Mouse (Mus musculus): ENCODE measurements at regions not wholly inside any gene's neighbourhood (a gene's known extent, or its start where the extent isn't known, plus 50 kb on each side); places are given as distances from the start of the nearest gene placed in this dataset.

DNA sequence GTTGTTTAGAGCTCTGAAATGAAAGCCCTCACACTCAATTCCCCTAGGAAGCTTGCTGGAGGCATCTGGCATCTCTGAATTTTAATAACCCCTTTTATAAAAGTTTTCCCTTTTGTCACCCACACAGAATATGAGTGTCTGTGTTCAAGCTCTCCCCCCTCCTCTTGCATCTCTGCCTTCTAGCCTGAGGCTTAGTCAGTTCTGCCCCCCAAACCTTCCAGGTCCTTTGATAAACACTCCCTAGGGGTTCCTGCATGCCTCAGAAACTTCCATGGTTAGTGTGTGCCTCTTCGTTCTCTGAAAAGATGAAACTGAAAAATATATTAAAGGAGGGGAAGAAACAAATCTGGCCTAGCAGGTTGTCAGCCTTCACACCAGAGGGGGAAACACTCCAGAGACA, 313.9 kb downstream of the Ice1 start:
- in situ Hi-C loops (cut with MboI; ENCODE audit: low pct_unique_long_range_greater_than_20kb in 1 of 2, low sequenced_read_pairs in 2 of 2, unreplicated experiment in 1 of 2) = no loop called here

DNA sequence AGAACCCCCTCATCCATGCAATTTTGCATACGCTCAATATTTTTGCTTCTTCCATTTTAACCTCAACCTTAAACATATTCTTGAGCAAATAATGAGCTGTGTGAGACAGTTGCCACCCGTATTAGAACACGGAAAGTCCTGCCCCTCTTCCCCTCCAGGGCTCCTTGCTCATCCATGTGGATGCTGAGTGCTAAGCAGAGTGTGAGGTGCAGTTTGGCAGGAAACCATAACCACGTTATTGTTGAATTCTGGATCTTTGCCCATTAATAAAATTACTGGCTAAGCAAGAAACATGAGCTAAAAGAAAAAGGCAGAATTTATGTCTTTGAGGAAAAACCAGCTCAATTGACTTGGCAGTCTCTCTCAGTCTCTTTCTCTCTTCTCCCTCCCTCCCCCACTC, 301.4 kb downstream of the Ice1 start:
- in situ Hi-C loops (cut with MboI; ENCODE audit: low pct_unique_long_range_greater_than_20kb in 1 of 2, low sequenced_read_pairs in 2 of 2, unreplicated experiment in 1 of 2) = no loop called here

DNA sequence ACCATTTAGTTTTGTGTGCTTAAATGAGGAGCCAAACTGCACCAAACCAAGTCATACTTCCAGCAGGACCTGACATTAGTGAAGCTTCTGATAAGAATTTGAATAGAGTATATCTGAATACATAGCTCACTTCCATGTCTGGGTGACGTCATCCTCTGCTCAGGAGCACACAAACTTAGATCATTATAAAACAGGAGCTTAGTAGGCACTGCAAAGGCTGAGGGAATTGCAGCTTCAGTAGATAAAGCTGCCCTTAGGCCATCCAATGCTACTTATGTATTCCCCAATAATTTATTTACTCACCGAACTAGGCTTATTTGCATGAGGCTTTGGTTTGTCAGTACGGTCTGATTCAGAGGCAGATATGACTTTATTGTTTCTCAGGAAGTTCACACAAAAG, 297.0 kb downstream of the Ice1 start:
- in situ Hi-C loops (cut with MboI; ENCODE audit: low pct_unique_long_range_greater_than_20kb in 1 of 2, low sequenced_read_pairs in 2 of 2, unreplicated experiment in 1 of 2) = no loop called here

- in situ Hi-C loops (cut with MboI; ENCODE audit: low pct_unique_long_range_greater_than_20kb in 1 of 2, low sequenced_read_pairs in 2 of 2, unreplicated experiment in 1 of 2) = no loop called here
These were observed 294.2 kb downstream of the Ice1 start for GRCm38 (mm10) chr13:70343191-70343734.

DNA sequence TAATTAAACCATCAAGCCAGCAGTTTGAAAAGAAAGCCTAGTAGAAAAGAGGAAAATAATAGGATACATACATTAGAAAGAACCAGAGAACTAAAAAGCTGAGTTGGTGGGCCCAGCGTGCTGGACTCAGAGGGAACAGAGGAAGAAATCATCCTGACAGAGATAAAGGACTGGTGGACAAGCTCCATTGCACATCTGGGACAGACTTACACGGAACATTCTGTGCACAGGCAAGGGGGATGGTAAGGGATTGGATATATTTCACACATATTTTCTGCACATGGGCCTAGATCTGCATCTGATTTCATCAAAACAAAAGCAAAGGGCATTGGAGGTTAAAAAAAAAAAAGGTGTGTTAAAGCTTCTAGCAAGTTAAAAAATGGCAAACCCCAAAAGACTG, 293.5 kb downstream of the Ice1 start:
- in situ Hi-C loops (cut with MboI; ENCODE audit: low pct_unique_long_range_greater_than_20kb in 1 of 2, low sequenced_read_pairs in 2 of 2, unreplicated experiment in 1 of 2) = no loop called here

DNA sequence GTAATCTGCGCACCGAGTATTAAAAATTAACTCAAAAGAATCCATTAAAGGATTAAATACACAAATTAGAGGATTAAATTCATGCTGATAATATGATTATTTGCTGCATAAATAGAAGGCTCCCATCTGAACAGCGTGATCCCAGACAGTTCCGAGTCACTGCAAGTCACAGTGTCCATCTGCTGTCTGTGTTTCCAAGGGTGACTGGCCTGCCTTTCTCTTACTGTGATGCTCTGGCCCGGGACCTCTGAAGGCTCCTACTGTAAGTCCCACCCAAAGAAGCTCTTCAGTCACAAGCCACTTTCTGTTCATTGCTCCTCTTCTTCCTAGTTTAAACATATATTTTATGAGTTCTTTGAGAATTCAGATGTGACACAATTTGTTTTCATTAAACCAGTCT, 293.1 kb downstream of the Ice1 start:
- in situ Hi-C loops (cut with MboI; ENCODE audit: low pct_unique_long_range_greater_than_20kb in 1 of 2, low sequenced_read_pairs in 2 of 2, unreplicated experiment in 1 of 2) = no loop called here

DNA sequence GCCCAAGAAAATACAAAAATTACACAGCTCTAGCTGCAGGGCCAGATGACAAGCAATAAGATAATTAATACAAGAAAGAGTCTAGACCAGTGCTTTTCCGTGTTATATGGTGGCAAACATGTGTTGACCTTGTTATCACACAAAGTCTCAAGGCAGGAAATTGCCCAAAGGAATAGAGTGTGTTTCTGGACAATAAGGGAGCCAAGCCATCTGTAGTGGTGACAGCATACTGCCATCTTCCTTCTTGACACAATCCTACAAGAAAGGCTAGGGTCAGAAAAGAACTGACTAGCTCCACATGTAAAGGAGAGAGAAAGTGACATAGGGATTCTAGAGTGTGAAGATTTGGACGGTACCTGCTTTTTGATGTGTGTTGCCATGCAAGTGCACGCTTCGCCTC, 289.0 kb downstream of the Ice1 start:
- in situ Hi-C loops (cut with MboI; ENCODE audit: low pct_unique_long_range_greater_than_20kb in 1 of 2, low sequenced_read_pairs in 2 of 2, unreplicated experiment in 1 of 2) = no loop called here

GRCm38 (mm10) chr13:70348965-70349364, 288.5 kb downstream of the Ice1 start:
- in situ Hi-C loops (cut with MboI; ENCODE audit: low pct_unique_long_range_greater_than_20kb in 1 of 2, low sequenced_read_pairs in 2 of 2, unreplicated experiment in 1 of 2) = no loop called here

GRCm38 (mm10) chr13:70369647-70370046, 267.8 kb downstream of the Ice1 start:
- in situ Hi-C loops (cut with MboI; ENCODE audit: low pct_unique_long_range_greater_than_20kb in 1 of 2, low sequenced_read_pairs in 2 of 2, unreplicated experiment in 1 of 2) = no loop called here

GRCm38 (mm10) chr13:70380772-70381171, 256.7 kb downstream of the Ice1 start:
- in situ Hi-C loops (cut with MboI; ENCODE audit: low pct_unique_long_range_greater_than_20kb in 1 of 2, low sequenced_read_pairs in 2 of 2, unreplicated experiment in 1 of 2) = no loop called here

DNA sequence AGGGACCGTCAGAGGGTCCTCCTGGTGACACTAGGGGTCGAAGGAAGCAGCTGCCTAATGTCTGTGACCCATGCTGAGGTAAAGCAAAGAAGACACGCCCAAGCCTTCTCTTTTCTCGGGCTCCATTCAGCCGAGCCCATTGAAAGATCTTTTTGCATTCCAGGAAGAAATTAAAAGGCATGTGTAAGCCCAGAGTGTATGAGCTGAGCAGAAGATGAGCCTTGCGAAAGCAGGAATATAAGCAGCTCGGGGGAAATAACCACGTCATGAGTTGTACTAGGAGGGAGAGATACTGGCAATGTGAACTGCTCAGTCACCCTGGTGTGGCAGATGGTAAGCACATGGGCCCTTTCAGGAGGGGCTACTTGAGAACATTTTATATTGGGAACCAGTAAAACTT, 252.1 kb downstream of the Ice1 start:
- in situ Hi-C loops (cut with MboI; ENCODE audit: low pct_unique_long_range_greater_than_20kb in 1 of 2, low sequenced_read_pairs in 2 of 2, unreplicated experiment in 1 of 2) = no loop called here

- in situ Hi-C loops (cut with MboI; ENCODE audit: low pct_unique_long_range_greater_than_20kb in 1 of 2, low sequenced_read_pairs in 2 of 2, unreplicated experiment in 1 of 2) = no loop called here
These were observed 224.6 kb downstream of the Ice1 start for GRCm38 (mm10) chr13:70412788-70413187.

- in situ Hi-C loops (cut with MboI; ENCODE audit: low pct_unique_long_range_greater_than_20kb in 1 of 2, low sequenced_read_pairs in 2 of 2, unreplicated experiment in 1 of 2) = no loop called here
These were observed 219.3 kb downstream of the Ice1 start for GRCm38 (mm10) chr13:70418156-70418555.

DNA sequence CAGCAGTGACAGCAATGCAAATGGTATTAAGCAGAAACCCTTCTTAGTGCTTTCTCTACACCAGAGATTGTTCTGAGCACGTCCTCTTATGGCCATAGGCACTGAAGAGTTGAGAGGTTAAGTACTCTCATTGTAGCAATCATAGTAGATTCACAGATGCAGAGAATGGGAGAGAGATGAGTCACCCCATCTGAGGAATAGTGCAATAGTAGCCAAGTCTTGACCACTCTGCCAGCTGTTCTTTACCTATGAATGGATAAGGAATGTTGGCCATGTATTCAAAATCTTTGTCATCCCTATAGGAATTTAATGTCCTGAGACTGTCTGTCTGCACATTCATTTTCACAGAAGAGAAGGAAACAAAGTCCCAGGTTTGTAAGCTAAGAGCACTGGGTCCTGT, 198.0 kb downstream of the Ice1 start:
- in situ Hi-C loops (cut with MboI; ENCODE audit: low pct_unique_long_range_greater_than_20kb in 1 of 2, low sequenced_read_pairs in 2 of 2, unreplicated experiment in 1 of 2) = no loop called here

- in situ Hi-C loops (cut with MboI; ENCODE audit: low pct_unique_long_range_greater_than_20kb in 1 of 2, low sequenced_read_pairs in 2 of 2, unreplicated experiment in 1 of 2) = no loop called here
These were observed 190.5 kb downstream of the Ice1 start for GRCm38 (mm10) chr13:70446940-70447339.

DNA sequence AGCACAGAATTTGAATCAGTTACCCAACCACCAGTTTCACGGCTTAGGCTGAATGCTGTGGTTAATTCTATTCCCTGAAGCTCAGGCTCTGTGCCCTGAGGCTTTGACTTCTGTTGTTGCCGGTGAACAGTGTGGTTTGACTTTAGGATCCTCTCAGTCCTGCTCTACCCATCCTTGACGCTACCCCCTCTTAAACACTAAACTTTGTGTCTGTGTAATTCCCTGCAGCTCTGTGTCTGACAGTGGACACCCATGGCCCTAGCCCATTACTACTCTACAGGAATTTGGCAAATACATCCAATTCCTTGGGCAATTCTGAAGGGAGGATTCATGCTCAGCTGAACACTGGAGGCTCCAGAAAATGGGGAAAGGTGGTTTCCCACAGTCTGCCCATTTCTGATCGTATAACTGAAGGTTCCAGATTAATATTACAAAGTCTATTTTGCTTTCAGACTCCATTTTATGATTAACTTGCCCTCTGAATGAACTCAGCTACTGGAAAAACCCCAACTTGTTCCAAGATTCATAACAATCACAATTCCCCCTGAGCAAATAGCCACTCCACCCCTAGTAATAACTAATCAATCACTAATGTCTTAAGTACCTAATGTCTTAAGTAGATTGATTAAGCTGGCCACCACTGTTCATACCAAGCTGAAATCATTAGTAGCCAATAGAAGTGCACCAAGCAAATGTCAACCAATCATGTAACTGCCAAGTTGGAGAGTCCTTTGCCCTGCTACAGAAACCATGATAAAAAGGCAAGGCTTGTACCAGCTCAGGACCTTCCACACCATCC, 182.6 kb downstream of the Ice1 start:
- in situ Hi-C loops (cut with MboI; ENCODE audit: low pct_unique_long_range_greater_than_20kb in 1 of 2, low sequenced_read_pairs in 2 of 2, unreplicated experiment in 1 of 2) = no loop called here

DNA sequence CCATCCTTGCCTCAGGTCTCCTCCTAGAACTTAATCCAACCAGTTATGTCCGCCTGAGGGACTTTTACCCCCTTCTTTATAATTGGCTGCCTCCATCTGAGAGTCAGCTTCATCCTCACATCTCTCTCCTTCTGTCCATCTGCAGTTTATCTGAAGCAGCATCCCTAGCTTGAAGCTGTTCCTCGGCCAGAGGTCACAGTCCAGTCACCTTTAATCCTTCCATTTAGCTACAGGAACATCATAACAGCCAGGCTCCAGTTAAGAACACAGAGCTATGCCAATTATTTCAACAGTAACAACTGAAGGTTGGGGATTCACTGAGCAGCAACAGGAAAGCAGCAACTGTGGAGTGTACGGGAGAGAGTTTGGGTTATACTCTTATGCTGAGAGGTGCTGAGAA, 179.0 kb downstream of the Ice1 start:
- in situ Hi-C loops (cut with MboI; ENCODE audit: low pct_unique_long_range_greater_than_20kb in 1 of 2, low sequenced_read_pairs in 2 of 2, unreplicated experiment in 1 of 2) = no loop called here

- in situ Hi-C loops (cut with MboI; ENCODE audit: low pct_unique_long_range_greater_than_20kb in 1 of 2, low sequenced_read_pairs in 2 of 2, unreplicated experiment in 1 of 2) = no loop called here
These were observed 172.4 kb downstream of the Ice1 start for GRCm38 (mm10) chr13:70464996-70465395.

DNA sequence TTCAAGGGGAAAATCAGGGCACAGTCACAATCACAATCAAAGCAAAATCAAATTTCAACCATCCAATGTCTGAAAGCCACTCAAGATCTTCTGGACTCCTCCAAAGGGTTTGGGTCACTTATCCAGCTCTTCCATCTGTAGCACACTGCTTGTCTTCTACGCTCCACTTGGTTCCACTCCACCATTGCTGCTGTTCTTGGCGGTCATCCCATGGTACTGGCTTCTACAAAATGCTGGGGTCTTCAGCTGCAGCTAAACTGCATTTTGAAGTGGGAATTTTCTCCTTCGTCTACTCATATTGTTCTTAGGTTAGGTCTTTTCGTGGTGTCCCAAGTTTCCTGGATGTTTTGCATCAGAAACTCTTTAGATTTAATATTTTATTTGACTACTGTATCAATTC, 162.7 kb downstream of the Ice1 start:
- in situ Hi-C loops (cut with MboI; ENCODE audit: low pct_unique_long_range_greater_than_20kb in 1 of 2, low sequenced_read_pairs in 2 of 2, unreplicated experiment in 1 of 2) = no loop called here

GRCm38 (mm10) chr13:70475366-70475765, 162.1 kb downstream of the Ice1 start:
- in situ Hi-C loops (cut with MboI; ENCODE audit: low pct_unique_long_range_greater_than_20kb in 1 of 2, low sequenced_read_pairs in 2 of 2, unreplicated experiment in 1 of 2) = no loop called here
